Mouse (Mus musculus) kidney, embryonic 14.5 days (tissue): ENCODE results near the gene Arl14. TPM values are rescaled to one million over a fixed set of nuclear protein-coding genes. Genes with fewer than 3 reads are reported as not detected.
"Not testable (repeated sequence)": the region's sequence is repeated elsewhere in the genome, so short reads cannot be mapped to it uniquely, and the experiment has no call there.

Source experiments
- ATAC-seq: fragments of 200-750 bp; cut with Nextera tagmentation; 2 replicates; pipeline ENCODE4 v1.8.0; 2017; ENCODE audit warnings: moderate number of reproducible peaks, mild to moderate bottlenecking, moderate TSS enrichment, moderate library complexity; ENCODE audit not compliant: low FRiP score, low TSS enrichment
- H3K27ac ChIP-seq: fragments of 300-500 bp; sonication (generic); 2 replicates; pipeline ENCODE4 v1.5.1; 2014; ENCODE audit warnings: low read depth, mild to moderate bottlenecking, low read length, moderate library complexity, mixed read lengths
- H3K27me3 ChIP-seq: fragments of 300-500 bp; sonication (generic); 2 replicates; pipeline ENCODE4 v1.6.1; 2014; ENCODE audit warnings: mild to moderate bottlenecking, low read length; ENCODE audit not compliant: control insufficient read depth, insufficient read depth
- H3K36me3 ChIP-seq: fragments of 300-500 bp; sonication (generic); 2 replicates; pipeline ENCODE4 v1.6.1; 2014; ENCODE audit warnings: low read length, mixed read lengths; ENCODE audit not compliant: control insufficient read depth, insufficient read depth
- H3K4me1 ChIP-seq: fragments of 300-500 bp; sonication (generic); 2 replicates; pipeline ENCODE4 v1.6.1; 2014; ENCODE audit warnings: low read length, mixed read lengths; ENCODE audit not compliant: control insufficient read depth, insufficient read depth
- H3K4me2 ChIP-seq: fragments of 300-500 bp; sonication (generic); replicated peaks from 2 replicates; pipeline ENCODE4 v1.6.1; 2014; ENCODE audit warnings: low read depth, mild to moderate bottlenecking, low read length
- H3K4me3 ChIP-seq: fragments of 300-500 bp; sonication (generic); 2 replicates; pipeline ENCODE4 v1.5.1; 2014; ENCODE audit warnings: mild to moderate bottlenecking, low read length
- H3K9ac ChIP-seq: fragments of 300-500 bp; sonication (generic); 2 replicates; pipeline ENCODE4 v1.6.1; 2014; ENCODE audit warnings: low read depth, mild to moderate bottlenecking, low read length, moderate library complexity
- H3K9me3 ChIP-seq: fragments of 300-500 bp; sonication (generic); 2 replicates; pipeline ENCODE4 v1.6.1; 2016; ENCODE audit warnings: low read length; ENCODE audit not compliant: control insufficient read depth
- WGBS: fragments of 180-500 bp; shearing (Covaris S2); extraction: QIAGEN DNeasy Blood & Tissue Kit; methylation state at CpG from one replicate; pipeline ENCODE4 v1.1.7; 2014; 5-methylcytosine and 5-hydroxymethylcytosine counted together
- polyA plus RNA-seq: library from polyadenylated mRNA; unstranded; fragments of >200 nt; fragmentation: Nextera tagmentation; extraction: Ambion mirVana; gene quantifications from 2 replicates; pipeline ENCODE4 v1.2.1, GENCODE M21; 2014

Arl14 gene
- polyA plus RNA-seq, 1 experiment from 2014 or later = not detected

- Histone ChIP-seq H3K27me3 (no peaks in the 10 kb centered on the region), H3K4me2 (no peak overlapping the region), H3K4me1 (no peaks in the 10 kb centered on the region), H3K4me3 (no peak overlapping the region), H3K9me3 (no peaks in the 10 kb centered on the region), H3K9ac (no peak overlapping the region), H3K36me3 (no peaks in the 10 kb centered on the region), H3K27ac (no peak overlapping the region)
- WGBS = 65% methylated on average over 1 of the region's 1 CpGs
- no peak for ATAC-seq
These were observed 18.8 kb downstream of the Arl14 start for GRCm38 (mm10) chr3:69241020-69241419.

GRCm38 (mm10) chr3:69253096-69253866 is 31.1 kb downstream of the Arl14 start:
- Histone ChIP-seq H3K27ac (no peak overlapping the region), H3K27me3 (no peaks in the 10 kb centered on the region), H3K36me3 (no peaks in the 10 kb centered on the region), H3K4me2 (no peak overlapping the region), H3K9me3 (no peaks in the 10 kb centered on the region), H3K4me1 (no peaks in the 10 kb centered on the region), H3K9ac (no peak overlapping the region), H3K4me3 (no peak overlapping the region)
- no peak for ATAC-seq
- WGBS = 84% methylated on average over 17 of the region's 17 CpGs

GRCm38 (mm10) chr3:69254676-69255075 is 32.5 kb downstream of the Arl14 start:
- Histone ChIP-seq H3K4me3 (no peak overlapping the region), H3K27ac (no peak overlapping the region), H3K9me3 (no peaks in the 10 kb centered on the region), H3K9ac (no peak overlapping the region), H3K4me2 (no peak overlapping the region), H3K27me3 (no peaks in the 10 kb centered on the region), H3K36me3 (no peaks in the 10 kb centered on the region), H3K4me1 (no peaks in the 10 kb centered on the region)
- 69% methylated on average over 7 of the region's 7 CpGs for WGBS
- no peak for ATAC-seq

GRCm38 (mm10) chr3:69257049-69257699 is 35.0 kb downstream of the Arl14 start:
- no peaks in the 10 kb centered on the region for H3K36me3 ChIP-seq
- H3K4me3 ChIP-seq = no peak overlapping the region
- H3K27ac ChIP-seq = no peak overlapping the region
- 10% methylated on average over 2 of the region's 2 CpGs for WGBS
- ATAC-seq = no peak
- no peak overlapping the region for H3K4me2 ChIP-seq
- H3K27me3 ChIP-seq = no peaks in the 10 kb centered on the region
- H3K4me1 ChIP-seq = no peaks in the 10 kb centered on the region
- H3K9me3 ChIP-seq = no peaks in the 10 kb centered on the region
- no peak overlapping the region for H3K9ac ChIP-seq

- Histone ChIP-seq H3K9me3 (no peaks in the 10 kb centered on the region), H3K27me3 (no peaks in the 10 kb centered on the region), H3K4me2 (no peak overlapping the region), H3K36me3 (no peaks in the 10 kb centered on the region), H3K4me1 (no peaks in the 10 kb centered on the region), H3K4me3 (no peak overlapping the region), H3K27ac (no peak overlapping the region), H3K9ac (no peak overlapping the region)
- ATAC-seq = no peak
- WGBS = 55% methylated on average over 7 of the region's 7 CpGs
These were observed 40.9 kb downstream of the Arl14 start for GRCm38 (mm10) chr3:69263010-69263643.

GRCm38 (mm10) chr3:69264299-69264698 is 42.1 kb downstream of the Arl14 start:
- H3K4me3 ChIP-seq, H3K27ac ChIP-seq, H3K9me3 ChIP-seq, H3K27me3 ChIP-seq, H3K9ac ChIP-seq, H3K4me2 ChIP-seq, H3K4me1 ChIP-seq, H3K36me3 ChIP-seq, ATAC-seq: not testable (repeated sequence)
- WGBS = 93% methylated on average over 2 of the region's 2 CpGs

GRCm38 (mm10) chr3:69271812-69272211 is 49.6 kb downstream of the Arl14 start:
- WGBS = 69% methylated on average over 7 of the region's 7 CpGs
- H3K4me1 ChIP-seq = no peaks in the 10 kb centered on the region
- H3K9me3 ChIP-seq = no peaks in the 10 kb centered on the region
- no peak overlapping the region for H3K4me2 ChIP-seq
- no peak for ATAC-seq
- no peak overlapping the region for H3K4me3 ChIP-seq
- no peak overlapping the region for H3K9ac ChIP-seq
- no peaks in the 10 kb centered on the region for H3K36me3 ChIP-seq
- H3K27ac ChIP-seq = no peak overlapping the region
- no peaks in the 10 kb centered on the region for H3K27me3 ChIP-seq
